Mouse (Mus musculus): ENCODE data around the gene Mypop.

GRCm38 (mm10) chr7:19000421-19000820 lies 9.4 kb downstream of the Mypop start:
- no peak for TF ChIP-seq POLR2A (IDR thresholded peaks at IDR 0.05; ENCODE audit: control insufficient read depth, low read depth, low read length)
- TF ChIP-seq CTCF (IDR thresholded peaks at IDR 0.05; ENCODE audit: control insufficient read depth, insufficient read depth, insufficient replicate concordance, low read depth, low read length): no peak
